Mouse (Mus musculus) stomach, embryonic 16.5 days (tissue): ENCODE data around the gene Gm11037. TPM values are rescaled to one million over a fixed set of nuclear protein-coding genes. Genes with fewer than 3 reads are reported as not detected.

Experiments used
- ATAC-seq: fragments of 200-750 bp; cut with Nextera tagmentation; 2 replicates; pipeline ENCODE4 v1.8.0; 2017; ENCODE audit warnings: moderate number of reproducible peaks, moderate TSS enrichment; ENCODE audit not compliant: insufficient read depth, low FRiP score
- H3K27ac ChIP-seq: fragments of 300-500 bp; sonication (generic); 2 replicates; pipeline ENCODE4 v1.5.1; 2014; ENCODE audit warnings: low read length
- H3K27me3 ChIP-seq: fragments of 300-500 bp; sonication (generic); 2 replicates; pipeline ENCODE4 v1.6.1; 2014; ENCODE audit warnings: low read length, control low read depth, mixed read lengths; ENCODE audit not compliant: control insufficient read depth, insufficient read depth
- H3K36me3 ChIP-seq: fragments of 300-500 bp; sonication (generic); 2 replicates; pipeline ENCODE4 v1.6.1; 2014; ENCODE audit warnings: low read length; ENCODE audit not compliant: control insufficient read depth, insufficient read depth
- H3K4me1 ChIP-seq: fragments of 300-500 bp; sonication (generic); 2 replicates; pipeline ENCODE4 v1.6.1; 2014; ENCODE audit warnings: low read length, control low read depth, mixed read lengths; ENCODE audit not compliant: control insufficient read depth, insufficient read depth
- H3K4me2 ChIP-seq: fragments of 300-500 bp; sonication (generic); 2 replicates; pipeline ENCODE4 v1.6.1; 2014; ENCODE audit warnings: low read depth, low read length, mixed read lengths
- H3K4me3 ChIP-seq: fragments of 300-500 bp; sonication (generic); replicated peaks from 2 replicates; pipeline ENCODE4 v1.5.1; 2014; ENCODE audit warnings: mild to moderate bottlenecking, low read length
- H3K9ac ChIP-seq: fragments of 300-500 bp; sonication (generic); 2 replicates; pipeline ENCODE4 v1.6.1; 2014; ENCODE audit warnings: low read length
- H3K9me3 ChIP-seq: fragments of 300-500 bp; sonication (generic); replicated peaks from 2 replicates; pipeline ENCODE4 v1.6.1; 2016; ENCODE audit warnings: low read length, control low read depth; ENCODE audit not compliant: control insufficient read depth
- WGBS: fragments of 180-500 bp; shearing (Covaris S2); extraction: QIAGEN DNeasy Blood & Tissue Kit; methylation state at CpG from one replicate; pipeline ENCODE4 v1.1.7; 2014; 5-methylcytosine and 5-hydroxymethylcytosine counted together
- polyA plus RNA-seq: library from polyadenylated mRNA; unstranded; fragments of >200 nt; fragmentation: Nextera tagmentation; extraction: Ambion mirVana; gene quantifications from 2 replicates; pipeline ENCODE4 v1.2.1, GENCODE M21; 2015

Gene Gm11037
- polyA plus RNA-seq, 1 experiment from 2014 or later = not detected

- H3K4me3 ChIP-seq = no peak overlapping the region
- H3K9me3 ChIP-seq = no peaks in the 10 kb centered on the region
- H3K9ac ChIP-seq = no peak overlapping the region
- H3K27me3 ChIP-seq = no peaks in the 10 kb centered on the region
- H3K27ac ChIP-seq = no peak overlapping the region
- H3K4me2 ChIP-seq = no peak overlapping the region
- H3K36me3 ChIP-seq = peaks cover 9% of the 10 kb centered on the region
- no peaks in the 10 kb centered on the region for H3K4me1 ChIP-seq
- WGBS = 87% methylated on average over 7 of the region's 7 CpGs
- no peak for ATAC-seq
Observed at GRCm38 (mm10) chr2:131152166-131152730, 19.0 kb downstream of the Gm11037 start.

- no peak overlapping the region for H3K4me3 ChIP-seq
- WGBS = 92% methylated on average over 4 of the region's 4 CpGs
- no peak for ATAC-seq
Observed at GRCm38 (mm10) chr2:131154036-131154435, 20.7 kb downstream of the Gm11037 start.

GRCm38 (mm10) chr2:131156987-131157386, 23.7 kb downstream of the Gm11037 start:
- WGBS = 91% methylated on average over 7 of the region's 7 CpGs
- H3K4me2 ChIP-seq = no peak overlapping the region
- no peak for ATAC-seq
- H3K9me3 ChIP-seq = no peaks in the 10 kb centered on the region
- no peaks in the 10 kb centered on the region for H3K36me3 ChIP-seq
- H3K4me1 ChIP-seq = peaks cover 10% of the 10 kb centered on the region
- no peak overlapping the region for H3K4me3 ChIP-seq
- H3K27me3 ChIP-seq = no peaks in the 10 kb centered on the region
- H3K9ac ChIP-seq = no peak overlapping the region
- no peak overlapping the region for H3K27ac ChIP-seq

More at GRCm38 (mm10) chr2:131154036-131154435, 20.7 kb downstream of the Gm11037 start:
- Histone ChIP-seq H3K27ac (no peak overlapping the region), H3K9me3 (no peaks in the 10 kb centered on the region), H3K36me3 (peaks cover 4% of the 10 kb centered on the region; the same call in 1 of the 2 replicates), H3K4me1 (peaks cover 3% of the 10 kb centered on the region), H3K27me3 (no peaks in the 10 kb centered on the region), H3K4me2 (no peak overlapping the region), H3K9ac (no peak overlapping the region)

GRCm38 (mm10) chr2:131159491-131159910, 26.2 kb downstream of the Gm11037 start:
- WGBS = under 1% methylated on average over 18 of the region's 18 CpGs
- H3K4me3 ChIP-seq = peak overlapping the region; percentile 79
- no peaks in the 10 kb centered on the region; the same call in 1 of the 2 replicates for H3K27me3 ChIP-seq

GRCm38 (mm10) chr2:131159938-131160581, 26.8 kb downstream of the Gm11037 start, which contains the start of gene 1700037H04Rik:
Gene 1700037H04Rik (minus strand): TSS chr2:131160081.
- H3K9me3 ChIP-seq = 0 out of 2 replicates have a peak, but pooled peaks cover 3% of the 10 kb centered on the region
- H3K4me2 ChIP-seq = peak within 1 kb of the TSS; percentile 93
- peak within 1 kb of the TSS; percentile 93 for H3K27ac ChIP-seq
- H3K4me3 ChIP-seq = peak within 1 kb of the TSS; percentile 79
- peaks cover 10% of the 10 kb centered on the region for H3K4me1 ChIP-seq
- under 1% methylated on average over 54 of the region's 54 CpGs for WGBS
- H3K9ac ChIP-seq = peak within 1 kb of the TSS; percentile 89
- H3K27me3 ChIP-seq = no peaks in the 10 kb centered on the region; the same call in 1 of the 2 replicates
- H3K36me3 ChIP-seq = no peaks in the 10 kb centered on the region
- ATAC-seq = peak; percentile 97

More at GRCm38 (mm10) chr2:131159491-131159910, 26.2 kb downstream of the Gm11037 start:
- ATAC-seq = peak; percentile 48
- no peaks in the 10 kb centered on the region for H3K9me3 ChIP-seq
- peaks cover 10% of the 10 kb centered on the region for H3K4me1 ChIP-seq
- peak overlapping the region; percentile 81 for H3K27ac ChIP-seq
- H3K36me3 ChIP-seq = no peaks in the 10 kb centered on the region
- H3K9ac ChIP-seq = peak overlapping the region; percentile 89
- H3K4me2 ChIP-seq = peak overlapping the region; percentile 81

- Histone ChIP-seq H3K9me3 (0 out of 2 replicates have a peak, but pooled peaks cover 3% of the 10 kb centered on the region), H3K4me1 (peaks cover 10% of the 10 kb centered on the region), H3K4me2 (peak overlapping the region; percentile 93), H3K27me3 (no peaks in the 10 kb centered on the region; the same call in 1 of the 2 replicates), H3K4me3 (peak overlapping the region; percentile 79), H3K9ac (peak overlapping the region; percentile 86), H3K27ac (peak overlapping the region; percentile 93), H3K36me3 (no peaks in the 10 kb centered on the region)
- WGBS = under 1% methylated on average over 17 of the region's 17 CpGs
- ATAC-seq = no peak
Observed at GRCm38 (mm10) chr2:131160671-131161111, 27.4 kb downstream of the Gm11037 start.

- no peak for ATAC-seq
- 80% methylated on average over 7 of the region's 7 CpGs for WGBS
- H3K4me3 ChIP-seq = no peak overlapping the region
Observed at GRCm38 (mm10) chr2:131163924-131164323, 30.6 kb downstream of the Gm11037 start.

GRCm38 (mm10) chr2:131166172-131166571, 32.9 kb downstream of the Gm11037 start:
- no peak for ATAC-seq

More at GRCm38 (mm10) chr2:131163924-131164323, 30.6 kb downstream of the Gm11037 start:
- H3K27ac ChIP-seq = no peak overlapping the region
- 0 out of 2 replicates have a peak, but pooled peaks cover 3% of the 10 kb centered on the region for H3K9me3 ChIP-seq
- H3K27me3 ChIP-seq = no peaks in the 10 kb centered on the region; the same call in 1 of the 2 replicates
- H3K9ac ChIP-seq = no peak overlapping the region
- no peaks in the 10 kb centered on the region for H3K36me3 ChIP-seq
- peaks cover 8% of the 10 kb centered on the region for H3K4me1 ChIP-seq
- H3K4me2 ChIP-seq = no peak overlapping the region

GRCm38 (mm10) chr2:131167984-131168383, 34.7 kb downstream of the Gm11037 start:
- 75% methylated on average over 6 of the region's 6 CpGs for WGBS

More at GRCm38 (mm10) chr2:131166172-131166571, 32.9 kb downstream of the Gm11037 start:
- Histone ChIP-seq H3K4me3 (no peak overlapping the region), H3K36me3 (no peaks in the 10 kb centered on the region), H3K4me2 (no peak overlapping the region), H3K4me1 (no peaks in the 10 kb centered on the region; the same call in 1 of the 2 replicates), H3K27ac (no peak overlapping the region), H3K27me3 (no peaks in the 10 kb centered on the region; the same call in 1 of the 2 replicates), H3K9ac (no peak overlapping the region), H3K9me3 (0 out of 2 replicates have a peak, but pooled peaks cover 3% of the 10 kb centered on the region)
- 90% methylated on average over 2 of the region's 2 CpGs for WGBS

More at GRCm38 (mm10) chr2:131167984-131168383, 34.7 kb downstream of the Gm11037 start:
- no peak for ATAC-seq
- Histone ChIP-seq H3K9me3 (0 out of 2 replicates have a peak, but pooled peaks cover 3% of the 10 kb centered on the region), H3K4me2 (no peak overlapping the region), H3K36me3 (no peaks in the 10 kb centered on the region), H3K9ac (no peak overlapping the region), H3K27ac (no peak overlapping the region), H3K4me3 (no peak overlapping the region), H3K4me1 (peaks cover 9% of the 10 kb centered on the region; the same call in 1 of the 2 replicates), H3K27me3 (peaks cover 5% of the 10 kb centered on the region)
